Mouse (Mus musculus): Measurements from ENCODE around the gene Prss53.
"Not testable (repeated sequence)": the region's sequence is repeated elsewhere in the genome, so short reads cannot be mapped to it uniquely, and the experiment has no call there.

Gene Prss53

GRCm38 (mm10) chr7:127912190-127912871 lies 21.6 kb upstream of the Prss53 start, which contains the start of gene Kat8:
Gene Kat8, plus strand, starts transcription at chr7:127912516.
- peak; percentile 84 to 87 for DNase-seq (ENCODE audit: low spot score in 2 of 2)

- no peak for DNase-seq (ENCODE audit: low spot score in 2 of 2)
Observed at GRCm38 (mm10) chr7:127908656-127909055, 17.9 kb upstream of the Prss53 start.

- no peak for DNase-seq (ENCODE audit: low spot score in 2 of 2)
Observed at GRCm38 (mm10) chr7:127907939-127908338, 17.2 kb upstream of the Prss53 start.

DNA sequence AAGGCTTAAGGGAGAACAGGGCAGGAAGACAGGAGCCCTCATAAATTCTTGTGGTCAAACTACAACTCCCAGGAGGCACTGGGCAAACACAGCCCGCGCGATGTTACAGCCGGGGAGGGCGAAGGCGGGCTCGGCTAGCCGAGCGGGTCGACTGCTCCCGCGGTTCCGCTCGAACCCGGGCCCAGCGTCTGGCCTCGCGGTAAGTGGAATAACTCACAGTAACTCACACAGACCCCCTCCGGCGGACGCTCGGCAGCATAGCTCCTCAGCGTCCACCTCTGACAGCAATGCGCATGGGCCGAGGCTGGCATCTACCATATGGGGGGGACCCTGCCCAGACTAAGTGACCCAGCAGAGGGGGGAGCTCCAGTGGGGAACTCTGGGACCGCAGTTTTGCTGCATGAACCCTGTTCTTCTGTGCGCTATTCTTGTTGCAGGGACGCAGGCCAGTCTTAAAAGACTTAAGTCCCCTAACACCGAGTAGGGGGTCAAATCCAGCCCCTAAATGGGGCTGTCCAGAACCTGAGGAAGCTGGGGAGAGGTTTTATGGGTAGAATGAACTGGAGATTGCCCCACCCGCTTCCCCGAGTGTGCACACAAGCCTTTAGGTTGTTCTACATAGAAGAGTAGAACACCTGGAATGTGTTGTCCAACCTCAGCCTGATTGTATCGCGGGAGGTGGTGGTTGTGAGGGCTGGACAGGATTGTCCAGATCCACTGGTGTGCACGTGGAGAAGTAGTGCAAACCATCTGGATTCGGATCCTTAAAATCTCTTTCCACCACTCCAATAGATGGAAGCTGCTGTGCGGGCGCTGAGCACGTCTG lies 13.4 kb upstream of the Prss53 start, which contains the start of gene Bckdk:
Gene Bckdk, plus strand, starts transcription at position 112 of the 826 bp plus-strand sequence.
- peak; percentile 77 to 83 for DNase-seq (ENCODE audit: low spot score in 2 of 2)

DNA sequence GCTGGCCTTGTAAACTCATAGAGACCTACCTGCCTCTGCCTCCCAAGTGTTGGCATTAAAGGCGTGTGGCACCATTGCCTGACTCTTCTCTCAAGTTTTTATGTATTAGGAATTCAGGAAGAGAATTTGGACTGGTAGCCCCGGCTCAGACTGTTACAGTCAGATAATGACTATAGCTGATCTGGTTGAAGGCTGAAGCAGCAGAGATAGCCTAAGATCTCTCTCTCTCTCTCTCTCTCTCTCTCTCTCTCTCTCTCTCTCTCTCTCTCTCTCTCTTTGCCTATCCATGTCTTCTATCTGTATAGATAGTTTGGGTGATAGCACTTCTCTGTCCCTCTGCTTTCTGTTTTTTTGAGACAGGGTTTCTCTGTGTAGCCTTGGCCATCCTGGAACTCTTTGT lies 11.0 kb upstream of the Prss53 start:
- no peak for DNase-seq (ENCODE audit: low spot score in 2 of 2)

GRCm38 (mm10) chr7:127899997-127900396 lies 9.2 kb upstream of the Prss53 start:
- DNase-seq (ENCODE audit: low spot score in 2 of 2) = no peak

GRCm38 (mm10) chr7:127898179-127898956 lies 7.6 kb upstream of the Prss53 start:
- no peak for DNase-seq (ENCODE audit: low spot score in 2 of 2)

DNA sequence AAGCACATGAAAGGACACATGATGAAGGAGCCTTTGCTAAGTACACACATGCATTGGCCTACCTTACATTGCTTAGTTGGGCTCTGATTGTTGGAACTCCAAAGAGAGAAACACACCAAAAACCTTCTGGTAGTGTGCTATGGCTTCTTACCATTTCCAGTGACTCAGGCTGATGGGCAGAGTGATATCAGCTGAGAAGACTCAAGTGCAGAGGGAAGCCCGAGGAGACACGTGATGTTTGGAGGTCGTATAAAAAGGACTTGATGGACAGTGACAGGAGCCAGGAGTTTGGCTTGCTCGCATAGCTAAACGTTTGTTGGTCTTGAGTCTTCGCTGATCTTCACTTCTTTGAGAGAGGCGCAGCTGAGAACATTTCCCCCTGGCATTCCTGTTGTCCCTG lies 6.8 kb upstream of the Prss53 start:
- DNase-seq (ENCODE audit: low spot score in 2 of 2) = no peak

DNA sequence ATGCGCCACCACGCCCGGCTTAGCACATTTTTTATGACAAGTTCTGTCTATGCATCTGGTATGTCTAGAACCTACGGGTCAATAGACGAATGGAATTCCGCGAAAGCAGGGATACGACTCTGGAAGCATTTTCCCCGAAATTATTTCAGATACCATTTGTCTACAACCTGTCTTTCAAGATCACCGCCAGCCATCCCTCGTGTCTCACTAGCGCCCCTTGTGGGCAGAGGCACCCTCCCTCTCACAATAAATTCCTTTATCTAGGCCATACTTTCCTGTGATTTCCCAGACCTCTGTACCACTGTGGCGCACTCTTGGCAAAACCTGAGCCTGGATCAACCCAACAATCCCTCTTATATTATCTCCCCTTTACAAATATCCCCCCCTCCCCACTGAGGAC lies 5.6 kb upstream of the Prss53 start:
- DNase-seq (ENCODE audit: low spot score in 2 of 2) = no peak

DNA sequence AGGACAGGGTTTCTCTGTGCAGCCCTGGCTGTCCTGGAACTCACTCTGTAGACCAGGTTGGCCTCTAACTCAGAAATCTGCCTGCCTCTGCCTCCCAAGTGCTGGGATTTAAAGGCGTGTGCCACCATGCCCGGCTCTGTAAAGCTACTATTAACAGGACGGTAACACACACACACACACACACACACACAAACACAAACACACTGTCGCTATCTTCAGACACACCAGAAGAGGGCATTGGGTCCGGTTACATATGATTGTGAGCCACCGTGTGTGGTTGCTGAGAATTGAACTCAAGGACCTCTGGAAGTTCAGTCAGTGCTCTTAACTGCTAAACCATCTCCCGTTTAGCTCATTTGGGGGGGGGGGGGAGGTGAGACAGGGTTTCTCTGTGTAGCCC lies 5.1 kb upstream of the Prss53 start:
- DNase-seq (ENCODE audit: low spot score in 2 of 2) = not testable (repeated sequence)

GRCm38 (mm10) chr7:127895442-127895841 lies 4.7 kb upstream of the Prss53 start, which contains the start of the genes Gm21974 and Vkorc1:
Gene Gm21974, minus strand, starts transcription at chr7:127895454.
Gene Vkorc1, minus strand, starts transcription at chr7:127895617.
- DNase-seq (ENCODE audit: low spot score in 2 of 2) = peak; percentile 94 to 95

DNA sequence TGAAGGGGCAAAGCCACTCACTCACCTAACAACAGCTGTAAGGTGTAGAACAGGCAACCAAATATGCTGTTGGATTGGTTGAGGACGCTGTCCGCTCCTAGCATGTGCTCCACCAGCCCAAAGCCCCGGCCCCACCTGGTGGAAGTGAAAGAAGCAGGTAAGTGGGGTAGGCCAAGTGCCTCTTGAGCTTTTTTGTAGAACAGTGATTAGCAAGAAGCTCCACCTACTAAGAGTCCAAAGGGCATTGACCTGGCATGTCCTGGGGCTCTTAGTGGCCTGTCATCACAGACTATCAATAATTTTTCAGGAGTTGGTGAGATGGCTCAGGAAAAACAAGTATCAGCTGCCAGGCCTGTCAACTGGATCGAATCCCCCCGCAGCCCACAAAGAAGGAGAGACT lies 3.7 kb upstream of the Prss53 start:
- DNase-seq (ENCODE audit: low spot score in 2 of 2) = no peak

GRCm38 (mm10) chr7:127888821-127889220 lies 1.9 kb downstream of the Prss53 start:
- no peak for DNase-seq (ENCODE audit: low spot score in 2 of 2)

DNA sequence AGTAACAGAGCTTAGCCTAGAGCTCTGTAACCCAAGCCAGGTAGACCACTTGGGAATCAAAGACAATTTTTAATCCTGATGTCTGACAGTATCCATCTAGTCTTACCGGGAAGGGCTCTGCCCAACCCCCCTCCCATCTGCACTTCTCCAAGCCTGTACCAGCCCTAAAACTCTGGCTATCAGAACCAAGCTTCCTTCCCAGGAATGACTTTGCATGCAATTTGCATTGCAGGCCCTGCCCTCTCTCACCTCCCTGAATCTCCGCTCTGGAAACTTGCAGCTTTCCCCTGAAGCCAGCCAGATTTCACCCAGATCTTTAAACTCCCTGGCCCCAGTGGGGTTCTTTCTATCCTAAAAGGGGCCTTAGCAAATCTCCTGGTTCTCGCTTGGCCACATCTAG lies 3.0 kb downstream of the Prss53 start:
- DNase-seq (ENCODE audit: low spot score in 2 of 2) = no peak

DNA sequence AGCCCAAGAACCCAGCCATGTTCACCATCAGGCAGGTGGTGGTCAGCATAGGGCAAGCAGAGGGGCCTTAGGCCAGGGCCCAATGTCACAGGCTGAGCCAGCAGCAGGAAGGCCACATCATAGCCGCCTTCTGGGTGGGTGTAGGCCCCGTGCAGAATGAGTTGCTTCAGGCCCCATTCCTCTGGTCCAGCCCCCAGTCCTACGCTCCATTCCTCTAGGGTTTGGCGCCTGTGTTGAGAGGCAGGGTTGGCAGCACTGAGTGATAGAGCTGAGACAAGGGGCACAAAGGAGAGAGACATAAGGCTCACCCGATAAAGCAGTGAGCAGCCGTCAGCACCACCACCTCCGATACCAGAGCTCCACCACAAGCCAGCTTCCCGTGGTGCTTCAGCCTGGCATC lies 3.6 kb downstream of the Prss53 start:
- no peak for DNase-seq (ENCODE audit: low spot score in 2 of 2)

GRCm38 (mm10) chr7:127886551-127886950 lies 4.2 kb downstream of the Prss53 start:
- no peak for DNase-seq (ENCODE audit: low spot score in 2 of 2)

DNA sequence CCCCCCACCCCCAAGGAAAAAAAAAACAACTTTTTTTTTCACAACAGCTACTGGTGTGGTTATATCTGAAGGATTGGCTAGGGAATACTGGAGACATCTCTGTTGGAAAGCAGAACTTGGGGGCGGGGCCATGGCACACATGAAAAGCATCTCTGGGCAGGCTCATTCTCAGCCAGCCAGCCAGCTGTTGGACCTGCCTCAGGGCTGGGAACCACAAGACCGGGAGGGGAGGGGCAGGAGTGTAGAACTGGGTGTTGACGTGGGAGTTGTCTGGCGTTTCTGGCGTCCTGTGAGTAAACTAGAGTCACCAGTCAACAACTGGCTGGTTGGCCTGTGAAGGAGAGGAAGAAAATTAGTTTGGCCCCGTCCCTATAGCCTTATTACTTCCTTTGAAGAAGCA lies 4.8 kb downstream of the Prss53 start:
- peak; percentile 69 to 76 for DNase-seq (ENCODE audit: low spot score in 2 of 2)

DNA sequence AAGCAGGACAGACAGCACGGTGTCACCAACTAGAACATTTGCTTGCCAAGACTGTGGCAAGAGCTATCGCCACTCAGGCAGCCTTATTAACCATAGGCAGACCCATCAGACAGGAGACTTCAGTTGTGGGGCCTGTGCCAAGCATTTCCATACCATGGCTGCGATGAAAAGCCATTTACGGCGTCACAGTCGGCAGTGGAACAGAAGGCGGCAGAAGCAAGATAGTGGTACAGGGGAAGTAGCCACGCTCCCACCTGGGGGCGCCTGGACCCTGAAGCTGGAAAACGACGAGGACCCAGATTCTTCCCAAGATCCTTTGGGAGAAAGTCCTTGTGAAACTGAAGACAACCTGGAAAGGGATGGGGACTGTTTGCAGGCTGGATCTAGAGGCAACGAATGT lies 10.3 kb downstream of the Prss53 start:
- DNase-seq (ENCODE audit: low spot score in 2 of 2) = no peak

GRCm38 (mm10) chr7:127879301-127879700 lies 11.5 kb downstream of the Prss53 start:
- no peak for DNase-seq (ENCODE audit: low spot score in 2 of 2)

- peak; percentile 85 to 91 for DNase-seq (ENCODE audit: low spot score in 2 of 2)
Observed at GRCm38 (mm10) chr7:127876467-127877348, 14.1 kb downstream of the Prss53 start, which contains the start of gene Zfp668. Gene Zfp668, minus strand, starts transcription at chr7:127876828.

- DNase-seq (ENCODE audit: low spot score in 2 of 2) = peak; percentile 70 to 71
Observed at GRCm38 (mm10) chr7:127876041-127876466, 14.7 kb downstream of the Prss53 start, which contains the start of gene Zfp646. Gene Zfp646, plus strand, starts transcription at chr7:127876221.
